Mouse (Mus musculus) cerebellum, adult 2 months (tissue): Measurements from ENCODE around the gene Gm10961.

Source experiments
- CTCF ChIP-seq: fragments of 200-500 bp; IDR thresholded peaks from 2 replicates; pipeline ENCODE4 v1.5.1; 2011; ENCODE audit warnings: low read depth, mild to moderate bottlenecking, control low read depth, low read length, moderate library complexity, borderline replicate concordance; ENCODE audit not compliant: insufficient read depth
- POLR2A ChIP-seq: fragments of 200-500 bp; IDR thresholded peaks from 2 replicates; pipeline ENCODE4 v1.6.1; 2011; ENCODE audit warnings: low read length, control low read depth, borderline replicate concordance; ENCODE audit not compliant: insufficient read depth

- TF ChIP-seq POLR2A (no peak), CTCF (no peak)
Measured at GRCm38 (mm10) chr3:107608808-107609207, 22.3 kb upstream of the Gm10961 start.
